Mouse (Mus musculus) left cerebral cortex, adult 8-10 months (tissue): ENCODE results near the gene Dip2c. TPM values are rescaled to one million over a fixed set of nuclear protein-coding genes. Genes with fewer than 3 reads are reported as not detected.

Source experiments
- DNase-seq, 2 experiments: peaks; one replicate each; pipeline ENCODE4 v3.0.0; 2022; ENCODE audit warnings: low spot score in 2 of 2
- total RNA-seq, 4 experiments: library from RNA; stranded (reverse); gene quantifications; 2 replicates each; pipeline ENCODE4 v1.2.4; 2022

Dip2c gene
- total RNA-seq, 4 experiments from 2014 or later, result 56.5 to 68.5 (median 60.1) TPM

DNA sequence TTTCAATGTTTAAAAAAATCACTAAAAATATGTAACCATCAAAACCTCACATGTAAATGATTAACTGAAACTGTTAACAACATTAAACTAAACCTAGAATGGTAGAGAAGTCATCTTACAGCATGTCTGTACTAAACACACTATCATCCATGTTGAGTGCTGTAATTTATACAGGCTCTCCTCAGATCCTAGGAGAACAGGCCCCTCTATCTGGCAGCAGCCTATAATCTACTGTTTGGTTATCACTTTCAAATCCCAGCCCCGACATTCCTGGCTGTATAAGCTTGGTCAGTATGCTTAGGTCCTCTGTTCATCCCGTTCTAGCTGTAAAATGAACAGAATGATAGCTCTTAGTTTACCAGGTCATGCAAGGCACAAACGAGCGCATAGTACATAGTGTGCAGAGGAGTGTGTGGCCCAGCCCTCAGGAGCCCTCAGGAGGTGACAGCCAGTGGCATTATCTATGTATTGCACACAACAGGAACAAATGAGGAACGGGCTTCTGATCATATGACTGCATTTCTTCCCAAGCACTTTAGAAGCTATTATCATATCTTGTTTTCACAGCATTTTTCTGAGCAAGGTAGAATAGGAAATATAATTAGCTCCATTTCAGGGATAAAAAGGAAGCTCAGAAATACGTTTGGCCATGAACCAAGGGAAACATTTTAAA is 437.3 kb downstream of the Dip2c start:
- no peak for DNase-seq

DNA sequence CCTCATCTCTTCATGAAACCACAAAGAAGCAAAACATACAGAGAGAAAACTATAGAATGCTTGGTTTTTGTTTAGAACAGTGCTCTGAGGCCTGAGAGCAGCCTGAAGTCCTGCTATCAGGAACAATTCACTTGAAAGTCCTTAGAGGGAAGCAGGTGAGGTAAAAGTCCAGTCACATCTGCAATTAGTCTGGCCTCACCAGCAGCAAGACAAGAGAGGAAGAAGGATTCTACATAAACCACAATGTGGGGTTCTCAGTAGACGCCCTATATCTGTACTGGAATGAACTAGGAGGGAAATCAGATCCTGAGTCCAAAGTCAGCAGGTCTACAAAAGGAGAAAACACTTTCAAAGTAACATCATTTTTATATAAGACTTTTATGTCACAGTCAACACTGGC is 438.9 kb downstream of the Dip2c start:
- no peak for DNase-seq

Other genes starting within 250 kb of the Dip2c start
- gene Larp4b, start 182.6 kb upstream of the Dip2c start, total RNA-seq, result 10 to 100 TPM; 69.5 to 73.6 (median 71.9) TPM